Mouse (Mus musculus) WW6 (cell line): ENCODE measurements around the gene Pnmt.

ENCODE experiments used
- DNase-seq: peaks from one replicate; pipeline ENCODE4 v3.0.0-alpha.2; 2013; ENCODE audit warnings: low read depth, low spot score

Pnmt gene

DNA sequence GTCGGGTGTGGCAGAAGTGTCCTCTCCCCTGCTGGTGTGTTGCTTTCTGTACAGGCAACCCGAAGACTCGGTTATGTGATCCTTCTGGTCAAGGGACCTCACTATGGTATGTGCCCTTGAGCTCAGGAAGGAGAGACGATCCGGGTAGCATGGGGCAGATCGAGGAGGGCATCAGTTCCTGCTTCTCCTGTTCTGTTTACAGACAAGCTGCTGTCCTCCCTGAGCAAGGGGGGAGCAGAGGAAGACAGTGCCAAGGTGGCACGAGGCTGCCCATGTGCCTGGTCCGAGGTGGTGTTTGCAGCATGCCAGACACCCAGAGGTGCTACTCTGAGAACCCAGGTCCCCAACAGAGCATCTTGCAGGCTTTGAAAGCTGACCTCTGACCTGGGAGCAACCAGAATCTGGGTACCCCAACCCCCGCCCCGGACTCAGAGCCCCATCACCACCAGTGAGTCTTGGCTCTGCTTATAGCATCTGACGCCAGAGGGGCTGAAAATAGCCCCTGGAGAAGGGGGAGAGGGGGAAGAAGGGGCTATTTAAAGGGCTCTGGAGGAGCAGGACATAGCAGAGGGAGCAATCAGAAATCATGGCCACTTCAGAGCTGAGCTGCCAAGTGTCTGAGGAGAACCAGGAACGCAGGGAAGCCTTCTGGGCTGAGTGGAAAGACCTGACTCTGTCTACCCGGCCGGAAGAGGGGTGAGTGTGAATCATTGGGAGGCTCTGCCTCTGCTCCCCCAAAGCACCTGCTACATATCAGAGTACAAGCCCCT is 2.8 kb upstream of the Pnmt start, which contains the start of gene Tcap:
Gene Tcap, plus strand, starts transcription at position 551 of the 770 bp plus-strand sequence.
- DNase-seq, result no peak

GRCm38 (mm10) chr11:98384216-98384615 is 2.0 kb upstream of the Pnmt start:
- DNase-seq, result no peak

DNA sequence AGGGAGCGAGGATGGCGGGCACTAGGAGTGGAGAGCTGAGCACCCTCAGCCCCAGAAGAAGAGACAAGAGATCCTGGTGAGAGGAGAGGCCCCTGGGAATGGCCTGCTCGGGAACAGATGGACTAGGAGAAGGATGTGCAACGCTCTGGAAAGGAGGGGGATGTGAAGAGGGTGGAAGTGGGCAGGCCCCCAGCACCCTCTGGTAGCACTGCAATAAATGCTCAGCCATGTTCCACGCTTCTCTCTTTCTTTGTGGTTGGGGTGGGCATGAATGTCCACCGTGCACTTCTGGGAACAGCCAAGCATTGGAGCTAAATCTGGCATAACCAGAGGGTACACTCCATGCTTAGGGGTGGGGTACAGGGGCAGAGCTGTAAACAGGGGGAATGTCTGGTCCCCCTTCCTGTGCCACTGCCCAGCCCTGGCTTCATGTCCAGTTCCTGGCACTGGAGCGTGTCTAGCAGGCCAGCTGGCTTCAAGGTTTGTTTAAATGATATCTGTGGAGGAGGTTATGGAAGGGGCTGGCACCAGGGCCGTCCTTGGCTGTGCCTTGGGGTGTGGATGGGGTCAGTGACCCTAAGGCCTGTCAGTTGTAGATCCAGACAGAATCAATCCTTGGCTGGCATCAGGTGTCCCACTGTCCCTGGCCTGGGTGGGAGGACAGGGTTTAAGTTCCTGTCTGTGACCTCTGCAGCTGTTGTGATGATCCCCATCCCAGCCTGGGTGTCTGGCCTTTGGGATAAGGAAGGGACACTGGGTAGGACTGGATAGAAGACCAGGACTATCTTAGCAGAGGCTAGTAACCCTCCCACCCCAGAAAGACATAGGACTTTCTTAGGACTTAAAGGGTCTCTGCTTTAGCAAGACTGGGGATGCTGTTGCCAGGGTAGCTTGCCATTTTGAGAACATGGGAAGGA is 1.3 kb upstream of the Pnmt start:
- DNase-seq, result no peak

DNA sequence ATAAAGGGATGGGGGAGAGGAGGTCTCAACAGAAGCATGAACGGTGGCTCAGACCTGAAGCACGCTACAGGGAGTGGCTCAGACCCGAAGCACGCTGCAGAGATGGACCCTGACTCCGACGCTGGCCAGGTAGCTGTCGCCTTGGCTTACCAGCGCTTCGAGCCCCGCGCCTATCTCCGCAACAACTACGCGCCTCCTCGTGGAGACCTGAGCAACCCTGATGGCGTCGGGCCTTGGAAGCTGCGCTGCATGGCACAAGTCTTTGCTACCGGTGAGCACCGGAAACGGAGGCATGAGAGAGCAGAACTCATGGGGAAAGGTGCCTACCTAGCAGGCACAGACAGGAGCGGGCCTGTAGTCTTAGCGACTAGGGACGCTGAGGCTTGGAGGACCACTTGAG is 346 bp downstream of the Pnmt start:
- no peak for DNase-seq

DNA sequence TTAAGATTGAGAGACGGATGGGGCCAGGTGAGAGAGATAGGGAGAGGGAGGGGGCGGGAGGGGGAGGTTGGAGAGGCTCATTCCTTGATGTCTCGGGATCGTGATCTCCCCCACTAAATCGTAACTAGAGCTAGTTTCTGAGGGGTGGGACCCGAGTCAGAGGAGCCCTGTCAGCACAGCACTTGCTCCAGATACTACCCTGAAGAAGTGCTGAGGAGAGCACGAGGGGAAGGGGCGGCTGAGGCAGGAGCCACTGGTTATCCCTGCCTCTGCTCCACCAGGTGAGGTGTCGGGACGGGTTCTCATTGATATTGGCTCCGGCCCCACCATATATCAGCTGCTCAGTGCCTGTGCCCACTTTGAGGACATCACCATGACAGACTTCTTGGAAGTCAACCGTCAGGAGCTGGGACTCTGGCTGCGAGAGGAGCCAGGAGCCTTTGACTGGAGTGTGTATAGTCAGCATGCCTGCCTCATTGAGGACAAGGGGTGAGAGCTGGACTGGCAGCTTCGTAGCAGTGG is 867 bp downstream of the Pnmt start:
- DNase-seq, result no peak

DNA sequence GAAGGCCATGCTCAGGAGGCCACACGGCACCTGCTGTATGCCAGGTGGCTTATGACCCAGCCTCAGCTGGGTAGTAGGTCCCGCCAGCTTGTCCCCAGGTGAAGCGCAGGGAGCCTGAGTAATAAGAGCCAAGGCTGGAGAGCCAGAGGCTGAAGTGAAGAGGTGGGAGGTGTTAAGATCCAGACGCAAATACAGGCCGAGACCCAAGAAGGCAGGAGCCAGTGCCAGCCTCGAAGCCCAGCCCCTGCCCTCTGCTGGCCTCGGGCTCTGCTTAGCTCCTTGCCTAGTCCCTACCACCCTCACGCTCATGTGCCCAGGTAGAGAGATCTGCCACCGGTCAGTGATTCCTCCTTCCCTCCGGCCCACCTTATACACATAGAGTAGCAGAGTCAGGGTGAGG is 2.0 kb downstream of the Pnmt start:
- DNase-seq, result no peak

DNA sequence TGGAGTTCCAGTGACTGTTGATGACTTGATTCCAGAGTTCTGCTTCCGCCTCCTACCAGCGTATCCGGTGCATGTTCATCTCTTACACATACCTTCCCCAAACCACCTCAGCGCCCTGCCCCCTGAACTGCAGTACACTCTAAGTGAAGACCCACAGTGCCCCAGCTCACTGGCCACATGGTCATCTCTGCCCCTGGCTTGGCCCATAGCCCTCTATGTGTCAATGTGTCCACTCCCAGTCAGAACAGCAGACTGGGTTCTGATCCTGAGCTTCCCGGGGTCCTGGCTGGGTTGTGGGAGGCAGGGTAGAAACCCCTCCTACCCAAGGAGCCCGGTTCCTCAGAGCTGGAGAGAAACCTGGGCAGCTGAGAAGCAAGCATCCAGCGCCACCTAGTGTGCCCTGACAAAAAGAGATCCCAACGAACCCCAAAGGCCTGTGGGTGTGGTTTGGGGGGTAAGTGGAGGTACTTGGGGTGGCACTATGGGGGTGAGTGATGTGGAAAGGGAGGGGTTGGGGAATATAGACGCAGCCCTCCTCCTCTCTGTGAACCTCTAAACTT is 3.1 kb downstream of the Pnmt start:
- no peak for DNase-seq

DNA sequence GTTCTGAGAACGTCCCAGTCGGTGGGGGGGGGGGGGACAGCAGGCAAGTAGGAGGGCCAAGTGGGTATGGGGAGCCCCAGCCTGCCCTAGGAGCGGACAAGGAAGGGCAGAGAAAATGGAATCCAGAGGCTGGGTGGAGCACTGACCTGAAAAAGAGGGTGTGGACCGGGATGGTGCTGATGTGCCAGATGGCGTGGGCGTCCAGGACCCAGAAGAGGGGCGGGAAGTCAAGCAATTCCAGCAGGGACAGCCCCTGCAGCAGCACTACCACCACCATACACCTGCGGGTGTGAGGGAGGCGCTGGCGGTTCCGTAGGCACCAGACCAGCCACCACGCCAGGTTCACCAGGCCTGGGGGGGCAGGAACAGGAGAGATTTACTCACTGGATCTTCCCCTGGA is 3.9 kb downstream of the Pnmt start:
- no peak for DNase-seq

GRCm38 (mm10) chr11:98392034-98392433 is 5.8 kb downstream of the Pnmt start:
- DNase-seq, result no peak

DNA sequence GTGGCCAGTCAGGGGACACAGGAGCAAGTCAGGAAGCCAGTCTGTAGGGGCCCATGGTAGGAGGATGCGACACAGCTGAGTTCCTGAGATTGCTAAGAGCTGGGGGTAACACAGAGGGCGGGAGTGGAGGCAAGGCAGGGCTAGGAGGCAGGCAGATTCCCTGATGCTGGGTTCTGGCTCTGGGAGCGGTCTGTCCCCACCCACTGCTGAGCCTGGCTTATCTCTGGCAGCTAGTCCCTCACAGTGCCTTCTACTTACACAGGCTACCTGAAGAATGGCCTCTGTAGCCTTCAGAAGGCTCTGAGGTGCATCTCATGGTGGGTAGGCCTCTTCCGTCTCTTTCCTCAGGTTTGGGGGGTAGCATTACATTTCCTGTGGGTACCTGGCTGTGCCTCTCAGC is 6.4 kb downstream of the Pnmt start:
- no peak for DNase-seq

GRCm38 (mm10) chr11:98393317-98393716 is 7.1 kb downstream of the Pnmt start:
- no peak for DNase-seq

GRCm38 (mm10) chr11:98394301-98394700 is 8.1 kb downstream of the Pnmt start:
- no peak for DNase-seq

DNA sequence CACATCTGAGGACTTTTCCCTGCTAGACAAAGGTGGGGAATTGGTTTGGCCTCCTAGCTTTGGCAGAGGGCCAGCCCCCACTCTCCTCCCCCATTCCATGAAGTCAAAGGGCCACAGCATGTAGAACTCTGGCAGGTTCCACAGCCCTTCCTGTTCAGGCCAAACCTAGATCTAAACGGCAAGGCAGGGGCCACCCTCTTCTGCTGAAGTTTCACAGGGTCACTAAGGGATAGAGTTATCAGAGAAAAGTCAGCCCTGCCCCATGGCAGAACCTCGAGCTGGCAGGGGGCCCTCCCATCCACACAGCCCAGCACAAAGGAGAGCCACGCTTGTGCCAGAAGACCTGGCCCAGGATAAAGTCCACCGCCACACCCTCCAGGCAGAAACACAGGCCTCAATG is 8.8 kb downstream of the Pnmt start:
- no peak for DNase-seq

DNA sequence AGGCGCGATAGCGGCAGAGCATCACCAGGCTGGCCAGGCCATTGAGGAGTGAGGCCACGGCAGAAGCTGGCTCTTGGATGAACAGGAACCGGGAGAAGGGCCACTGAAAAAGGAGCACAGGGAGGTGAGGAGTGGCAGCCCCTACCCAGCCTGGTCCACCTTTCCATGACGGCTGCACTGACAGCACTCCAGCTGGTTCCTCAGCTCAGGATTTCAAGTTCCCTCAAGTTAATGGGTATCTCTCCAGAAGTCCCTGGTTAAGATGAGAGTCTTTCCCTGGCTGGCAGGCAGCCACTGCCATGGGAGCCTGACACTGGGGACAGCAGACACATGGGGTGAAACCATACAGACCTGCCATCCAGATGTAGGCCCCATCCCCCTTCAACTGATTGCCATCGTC is 11.7 kb downstream of the Pnmt start:
- no peak for DNase-seq

DNA sequence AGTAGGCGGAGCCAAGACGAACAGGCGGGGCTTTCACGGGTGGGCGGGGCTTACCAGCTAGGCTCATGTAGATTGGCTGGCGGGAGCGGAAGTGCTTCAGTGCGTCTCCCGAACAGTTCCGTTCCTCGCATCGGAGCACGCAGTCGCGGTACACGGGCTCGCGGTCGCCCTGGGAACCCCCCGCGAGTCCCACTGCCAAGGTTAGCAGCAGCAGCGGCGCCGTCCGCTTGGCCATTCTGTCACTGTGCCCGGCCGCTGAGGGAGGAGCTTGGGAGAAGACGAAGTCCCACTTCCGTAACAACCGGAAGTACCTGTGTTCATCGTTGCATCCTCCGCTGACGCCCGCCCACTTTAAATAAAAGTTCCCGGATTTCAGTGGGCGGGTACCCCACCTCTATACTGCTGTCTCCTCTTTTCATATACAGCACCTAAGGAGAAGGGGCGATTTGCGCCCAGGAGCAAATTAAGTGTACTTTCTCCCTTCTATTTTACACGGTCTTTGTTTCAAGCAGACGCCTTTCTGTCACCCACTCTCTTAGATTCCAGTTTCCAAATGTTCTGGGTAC is 14.0 kb downstream of the Pnmt start, which contains the start of gene Pgap3:
Gene Pgap3, minus strand, starts transcription at position 330 of the 566 bp plus-strand sequence.
- peak; percentile 91 for DNase-seq

- DNase-seq, result no peak
These were observed 14.6 kb downstream of the Pnmt start for GRCm38 (mm10) chr11:98400816-98401215.

- DNase-seq, result no peak
These were observed 20.4 kb downstream of the Pnmt start for GRCm38 (mm10) chr11:98406621-98407020.

DNA sequence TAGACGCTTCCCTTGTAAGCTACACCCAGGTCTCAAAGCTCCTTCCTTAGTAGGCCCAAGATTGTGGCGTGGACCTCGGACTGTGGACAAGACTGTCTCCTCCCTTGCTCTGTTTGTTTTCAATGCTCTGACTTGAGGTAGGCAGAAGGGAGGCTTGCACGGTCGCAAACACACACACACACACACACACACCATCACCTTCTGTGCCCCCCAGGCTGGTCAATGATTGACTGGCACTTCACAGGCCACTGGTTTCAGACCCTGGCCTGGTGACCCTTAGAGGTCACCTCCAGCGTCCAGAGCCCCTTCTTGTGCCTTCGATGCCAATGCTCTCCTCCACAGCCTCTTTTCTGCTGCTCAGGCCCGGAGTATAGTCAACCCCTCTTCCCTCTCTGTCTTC is 22.6 kb downstream of the Pnmt start:
- no peak for DNase-seq

GRCm38 (mm10) chr11:98409341-98409822 is 23.1 kb downstream of the Pnmt start:
- no peak for DNase-seq

- peak; percentile 78 for DNase-seq
These were observed 26.1 kb downstream of the Pnmt start, which contains the start of gene Erbb2 for GRCm38 (mm10) chr11:98412273-98412796. Erbb2 (plus strand) TSS chr11:98412470.

GRCm38 (mm10) chr11:98412797-98413301 is 26.6 kb downstream of the Pnmt start:
- DNase-seq, result no peak
